Mouse (Mus musculus) heart, adult 2 months (tissue): ENCODE measurements at regions not wholly inside any gene's neighbourhood (a gene's known extent, or its start where the extent isn't known, plus 50 kb on each side); places are given as distances from the start of the nearest gene placed in this dataset.

Experiments used
- CTCF ChIP-seq: fragments of 200-600 bp; IDR thresholded peaks from 2 replicates; pipeline ENCODE4 v1.8.1; 2022; ENCODE audit warnings: antibody characterized with exemption, mild to moderate bottlenecking, moderate library complexity
- EP300 ChIP-seq: fragments of 200-500 bp; IDR thresholded peaks from 2 replicates; pipeline ENCODE4 v1.6.1; 2011; ENCODE audit warnings: low read depth, low read length, control low read depth; ENCODE audit not compliant: insufficient read depth
- POLR2A ChIP-seq: fragments of 200-500 bp; IDR thresholded peaks from 2 replicates; pipeline ENCODE4 v1.6.1; 2011; ENCODE audit warnings: mild to moderate bottlenecking, low read depth, low read length, control low read depth; ENCODE audit not compliant: insufficient read depth

DNA sequence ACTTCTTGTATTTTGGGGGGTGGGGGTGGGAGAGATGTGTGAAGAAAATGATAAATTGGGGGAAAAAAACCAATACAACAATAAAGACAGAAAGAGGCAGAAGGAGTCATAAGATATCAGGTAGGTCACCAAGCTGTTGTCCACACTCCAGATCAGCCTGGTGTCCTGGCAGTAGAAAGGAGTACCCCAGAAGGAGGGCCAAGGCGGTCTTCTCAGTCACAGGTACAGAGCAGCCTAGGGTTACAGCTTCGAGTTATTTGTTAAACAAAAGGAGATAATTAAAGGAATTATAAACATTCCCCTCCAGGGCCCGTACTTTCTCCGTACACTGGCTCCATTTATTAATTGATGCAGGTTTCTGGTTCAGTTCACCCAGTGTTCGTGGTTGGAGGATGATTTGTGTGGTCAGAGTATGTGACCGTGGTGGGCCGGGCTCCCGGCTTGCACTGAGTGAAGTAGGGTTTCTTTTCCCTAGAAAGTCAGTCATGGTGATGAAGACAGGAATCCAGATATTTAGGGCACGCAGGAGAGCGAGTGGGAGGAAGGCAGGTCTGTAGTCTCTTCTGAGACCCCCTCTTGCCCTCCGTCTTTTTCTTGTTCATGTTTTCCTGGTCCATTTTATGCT lies 83.4 kb upstream of the Paqr3 start:
- TF ChIP-seq POLR2A (no peak), CTCF (no peak), EP300 (no peak)
